Mouse (Mus musculus) heart, postnatal 0 days (tissue): ENCODE measurements around the gene Psma2.

Experiments used
- CTCF ChIP-seq: IDR thresholded peaks from 2 replicates; pipeline ENCODE4 v1.5.1; 2016; ENCODE audit warnings: antibody characterized with exemption, control low read depth, low read depth
- EP300 ChIP-seq: IDR thresholded peaks from 2 replicates; pipeline ENCODE4 v1.6.1; 2016; ENCODE audit warnings: antibody characterized with exemption, low read depth

GRCm38 (mm10) chr13:14716801-14717200, 103.8 kb downstream of the Psma2 start:
- TF ChIP-seq CTCF, result no peak
- no peak for TF ChIP-seq EP300
